Comparison of ENCODE assay signal across 8 mouse cellular contexts in the genomic region with DNA sequence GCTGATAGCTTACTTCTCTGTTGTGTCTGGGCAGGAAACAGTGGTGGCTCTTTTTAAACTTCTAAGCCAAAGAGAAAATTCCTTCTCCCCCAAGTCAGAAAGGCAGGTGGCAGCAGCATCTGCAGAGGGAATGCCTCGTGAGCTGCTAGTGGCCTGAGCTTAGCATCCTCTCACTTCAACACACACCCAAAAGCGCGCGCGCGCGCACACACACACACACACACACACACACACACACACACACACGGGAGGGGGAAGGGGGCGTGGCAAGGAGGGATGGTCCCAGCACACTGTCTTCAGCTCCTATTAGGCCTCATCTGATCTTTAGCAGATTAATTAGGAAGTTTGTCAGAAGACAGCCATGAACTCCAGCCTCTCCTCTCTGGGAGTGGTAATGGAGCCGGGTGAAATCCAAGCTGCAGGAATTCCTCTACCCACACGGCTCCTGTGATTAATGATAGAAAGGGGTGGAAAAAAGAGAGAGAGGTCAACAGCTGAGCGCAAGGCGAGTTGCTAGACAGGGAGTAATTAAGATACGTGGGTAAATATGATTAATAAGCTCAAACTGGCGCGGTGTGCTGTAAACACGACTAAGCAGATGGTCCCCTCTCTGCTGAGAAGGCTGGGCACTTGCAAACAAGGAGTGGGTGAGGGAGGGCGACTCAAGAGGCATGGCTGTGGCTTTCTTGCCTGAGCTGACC.
DNase-seq lines count a peak whose midpoint lies in the region; ATAC-seq and TF ChIP-seq lines count a peak whose summit lies in the region.
"Had no signal": no experiment of that assay in that cellular context is flagged by ENCODE, and none has a peak within 500 bp of the region (broad histone marks: within the 10 kb centered on the region; RNA-seq: fewer than 3 reads in every experiment).

No protein-coding gene starts in this region.

- H3K9me3 ChIP-seq in midbrain, embryonic 13.5 days, result no peaks in the 10 kb centered on the region
- H3K9me3 ChIP-seq in midbrain, embryonic 10.5 days (replicated peaks), result no peaks in the 10 kb centered on the region
- no peaks in the 10 kb centered on the region for H3K9me3 ChIP-seq in forebrain, embryonic 12.5 days
- H3K9me3 ChIP-seq in hindbrain, postnatal 0 days (ENCODE audit: low read length), result no peaks in the 10 kb centered on the region
- H3K9me3 ChIP-seq in stomach, embryonic 15.5 days, result no peaks in the 10 kb centered on the region
- no peaks in the 10 kb centered on the region for H3K9me3 ChIP-seq in heart, embryonic 12.5 days (replicated peaks)

- H3K4me3 ChIP-seq in midbrain, embryonic 13.5 days (replicated peaks), result no peak overlapping the region
- H3K4me3 ChIP-seq in midbrain, embryonic 10.5 days, result no peak overlapping the region
- H3K4me3 ChIP-seq in forebrain, embryonic 12.5 days (replicated peaks), result no peak overlapping the region
- no peak overlapping the region for H3K4me3 ChIP-seq in hindbrain, postnatal 0 days (ENCODE audit: low read length)
- no peak overlapping the region for H3K4me3 ChIP-seq in stomach, embryonic 15.5 days (replicated peaks)
- H3K4me3 ChIP-seq in heart, embryonic 12.5 days, result no peak overlapping the region
- H3K4me3 ChIP-seq: megakaryocyte, embryonic 14.5 days had no signal

- no peak overlapping the region for H3K4me2 ChIP-seq in midbrain, embryonic 13.5 days (replicated peaks)
- H3K4me2 ChIP-seq in forebrain, embryonic 12.5 days, result no peak overlapping the region
- H3K4me2 ChIP-seq in hindbrain, postnatal 0 days (ENCODE audit: low read depth, low read length), result no peak overlapping the region
- peak overlapping the region; percentile 23; the same call in 1 of the 2 replicates for H3K4me2 ChIP-seq in stomach, embryonic 15.5 days
- H3K4me2 ChIP-seq in heart, embryonic 12.5 days, result no peak overlapping the region

- no peaks in the 10 kb centered on the region for H3K27me3 ChIP-seq in midbrain, embryonic 13.5 days
- no peaks in the 10 kb centered on the region for H3K27me3 ChIP-seq in midbrain, embryonic 10.5 days (ENCODE audit: low read depth, poor library complexity, severe bottlenecking)
- 0 out of 2 replicates have a peak, but pooled peaks cover 3% of the 10 kb centered on the region for H3K27me3 ChIP-seq in forebrain, embryonic 12.5 days
- H3K27me3 ChIP-seq in hindbrain, postnatal 0 days (ENCODE audit: insufficient read depth, low read length), result no peaks in the 10 kb centered on the region
- 0 out of 2 replicates have a peak, but pooled peaks cover 3% of the 10 kb centered on the region for H3K27me3 ChIP-seq in stomach, embryonic 15.5 days (replicated peaks)
- H3K27me3 ChIP-seq in heart, embryonic 12.5 days (replicated peaks), result 0 out of 2 replicates have a peak, but pooled peaks cover 7% of the 10 kb centered on the region
- H3K27me3 ChIP-seq: megakaryocyte, embryonic 14.5 days had no signal

- no peak overlapping the region for H3K27ac ChIP-seq in midbrain, embryonic 13.5 days
- no peak overlapping the region for H3K27ac ChIP-seq in midbrain, embryonic 10.5 days (replicated peaks)
- peak overlapping the region; percentile 46; the same call in 1 of the 2 replicates for H3K27ac ChIP-seq in forebrain, embryonic 12.5 days
- no peak overlapping the region for H3K27ac ChIP-seq in hindbrain, postnatal 0 days
- H3K27ac ChIP-seq in stomach, embryonic 15.5 days, result no peak overlapping the region
- no peak overlapping the region for H3K27ac ChIP-seq in heart, embryonic 12.5 days (ENCODE audit: poor library complexity, severe bottlenecking)

- no peaks in the 10 kb centered on the region for H3K36me3 ChIP-seq in midbrain, embryonic 13.5 days
- H3K36me3 ChIP-seq in midbrain, embryonic 10.5 days, result no peaks in the 10 kb centered on the region
- no peaks in the 10 kb centered on the region for H3K36me3 ChIP-seq in forebrain, embryonic 12.5 days (replicated peaks)
- no peaks in the 10 kb centered on the region for H3K36me3 ChIP-seq in hindbrain, postnatal 0 days (ENCODE audit: insufficient read depth, low read length)
- no peaks in the 10 kb centered on the region for H3K36me3 ChIP-seq in stomach, embryonic 15.5 days
- H3K36me3 ChIP-seq in heart, embryonic 12.5 days, result no peaks in the 10 kb centered on the region

- 69% methylated on average over 18 of the region's 18 CpGs for WGBS in midbrain, embryonic 13.5 days
- 79% methylated on average over 18 of the region's 18 CpGs for WGBS in midbrain, embryonic 10.5 days
- WGBS in forebrain, embryonic 12.5 days, result 64% methylated on average over 18 of the region's 18 CpGs
- WGBS in hindbrain, postnatal 0 days, result 43% methylated on average over 17 of the region's 18 CpGs
- WGBS in stomach, embryonic 15.5 days, result 25% methylated on average over 13 of the region's 18 CpGs
- 59% methylated on average over 18 of the region's 18 CpGs for WGBS in heart, embryonic 12.5 days

- ATAC-seq in midbrain, embryonic 13.5 days, result 0 out of 2 replicates have a peak, but pooled peaks have one; percentile 47
- peak; percentile 60; the same call in 1 of the 2 replicates for ATAC-seq in forebrain, embryonic 12.5 days (ENCODE audit: low FRiP score)
- ATAC-seq in hindbrain, postnatal 0 days, result peak; percentile 58
- peak; percentile 20; the same call in 1 of the 2 replicates for ATAC-seq in stomach, embryonic 15.5 days (ENCODE audit: insufficient read depth, low FRiP score, low read depth)
- no peak for ATAC-seq in heart, embryonic 12.5 days (ENCODE audit: insufficient number of reproducible peaks, low FRiP score)

- H3K9ac ChIP-seq in midbrain, embryonic 13.5 days (replicated peaks), result no peak overlapping the region
- no peak overlapping the region for H3K9ac ChIP-seq in forebrain, embryonic 12.5 days
- no peak overlapping the region for H3K9ac ChIP-seq in hindbrain, postnatal 0 days (replicated peaks; ENCODE audit: low read length)
- no peak overlapping the region for H3K9ac ChIP-seq in stomach, embryonic 15.5 days
- no peak overlapping the region for H3K9ac ChIP-seq in heart, embryonic 12.5 days

- DNase-seq in midbrain, embryonic 10.5 days (ENCODE audit: low spot score), result no peak
- DNase-seq in hindbrain, postnatal 0 days (ENCODE audit: low spot score), result peak; percentile 28
- no peak for DNase-seq in right cerebral cortex, postnatal 4 days

- peaks cover 22% of the 10 kb centered on the region for H3K4me1 ChIP-seq in midbrain, embryonic 13.5 days (replicated peaks)
- H3K4me1 ChIP-seq in midbrain, embryonic 10.5 days, result peaks cover 17% of the 10 kb centered on the region
- H3K4me1 ChIP-seq in forebrain, embryonic 12.5 days, result peaks cover 13% of the 10 kb centered on the region
- H3K4me1 ChIP-seq in hindbrain, postnatal 0 days (ENCODE audit: insufficient read depth, low read length), result no peaks in the 10 kb centered on the region
- peaks cover 17% of the 10 kb centered on the region for H3K4me1 ChIP-seq in stomach, embryonic 15.5 days
- H3K4me1 ChIP-seq in heart, embryonic 12.5 days (replicated peaks), result no peaks in the 10 kb centered on the region

- TF ChIP-seq CTCF in hindbrain, postnatal 0 days (IDR thresholded peaks at IDR 0.05; ENCODE audit: low read depth), result no peak
